Mouse (Mus musculus) kidney, postnatal 14 days (tissue): ENCODE measurements around the gene Gpr31b.
"Not testable (repeated sequence)": the region's sequence is repeated elsewhere in the genome, so short reads cannot be mapped to it uniquely, and the experiment has no call there.

Experiments used
- DNase-seq: peaks from one replicate; pipeline ENCODE4 v3.0.0; 2022; ENCODE audit warnings: mixed read lengths

Gpr31b gene

GRCm38 (mm10) chr17:13052124-13052813 is at the start of gene Gpr31b:
Gene Gpr31b (minus strand): TSS chr17:13052296.
- DNase-seq, result not testable (repeated sequence)

DNA sequence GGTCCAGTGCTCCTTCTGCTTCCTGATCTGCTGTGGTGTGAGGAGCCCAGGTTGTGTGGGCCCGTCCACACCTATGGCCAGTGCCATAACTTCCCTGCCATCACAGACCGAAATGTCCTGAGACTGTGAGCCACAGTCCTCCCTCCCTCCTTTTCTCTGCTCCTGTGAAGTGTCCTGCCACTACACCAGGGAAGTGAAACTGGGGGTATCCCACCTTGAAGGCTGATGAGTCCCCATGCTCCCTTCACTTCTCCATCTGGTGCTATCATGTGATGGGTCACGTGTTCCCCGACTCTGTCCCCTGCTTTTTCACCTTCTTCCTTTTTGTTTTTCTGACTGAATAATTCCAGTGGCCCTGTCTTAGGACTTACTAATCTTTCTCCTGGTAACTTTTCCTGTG is 40.9 kb upstream of the Gpr31b start:
- not testable (repeated sequence) for DNase-seq

DNA sequence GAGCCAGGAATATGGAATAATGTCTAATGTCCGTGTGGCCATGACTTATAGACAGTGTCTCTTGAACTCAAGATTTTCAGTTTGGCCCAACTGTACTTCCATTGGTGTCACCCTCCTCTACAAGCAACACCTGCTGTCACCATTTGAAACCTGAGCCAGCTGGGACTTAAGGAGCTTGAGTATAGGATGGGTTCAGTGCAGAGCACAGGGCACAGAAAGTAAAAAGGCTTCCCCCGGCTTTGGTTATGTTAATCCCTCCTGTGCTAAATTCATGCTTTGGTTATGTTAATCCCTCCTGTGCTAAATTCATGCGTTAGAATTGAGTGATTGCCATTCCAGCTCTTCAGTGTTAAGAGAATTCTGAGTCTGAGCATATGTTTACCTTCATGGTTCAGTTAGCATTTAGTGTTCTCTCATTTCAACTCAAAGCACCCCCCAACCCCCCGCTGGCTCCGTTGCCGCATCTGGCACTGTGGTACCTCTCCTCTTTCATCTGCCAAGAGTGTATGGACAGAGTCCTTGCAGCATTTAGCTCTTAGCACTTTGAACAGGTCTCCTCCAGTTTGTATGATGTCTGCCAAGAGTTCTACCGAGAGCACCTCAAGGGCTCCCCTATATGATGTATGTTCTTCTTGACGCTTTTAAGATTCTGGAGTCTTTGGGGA is 40.1 kb upstream of the Gpr31b start:
- DNase-seq, result not testable (repeated sequence)

GRCm38 (mm10) chr17:13091510-13091909 is 39.4 kb upstream of the Gpr31b start:
- not testable (repeated sequence) for DNase-seq

- DNase-seq, result not testable (repeated sequence)
Observed at GRCm38 (mm10) chr17:13069227-13069626, 17.1 kb upstream of the Gpr31b start.

DNA sequence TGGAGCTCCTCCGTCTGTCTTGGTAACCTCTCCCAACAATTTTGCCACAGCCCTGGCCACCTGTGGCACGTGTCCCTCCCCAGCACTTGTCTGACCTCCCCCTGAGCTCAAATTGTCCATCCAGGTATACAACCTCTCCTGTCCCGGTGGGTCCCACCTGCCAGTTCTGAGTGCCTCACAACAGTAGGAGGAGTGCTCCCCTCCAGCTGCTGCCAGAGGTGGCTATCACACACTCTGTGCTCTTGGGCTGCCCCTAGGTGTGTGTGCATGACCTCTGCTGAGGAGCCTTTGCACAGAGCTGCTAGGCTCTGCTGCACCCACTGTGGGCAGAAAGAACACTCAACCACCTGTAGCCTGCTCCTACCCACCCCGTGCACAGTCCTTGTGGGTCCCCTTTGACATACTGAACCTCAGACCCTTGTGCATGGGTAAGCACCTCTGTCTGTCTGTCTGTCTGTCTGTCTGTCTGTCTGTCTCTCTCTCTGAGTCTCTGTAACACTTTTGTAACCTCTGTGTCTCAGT is 15.8 kb upstream of the Gpr31b start:
- DNase-seq, result not testable (repeated sequence)

- not testable (repeated sequence) for DNase-seq
Observed at GRCm38 (mm10) chr17:13062882-13063281, 10.8 kb upstream of the Gpr31b start.

GRCm38 (mm10) chr17:13060804-13061203 is 8.7 kb upstream of the Gpr31b start, which contains the start of gene Tcp10b:
Gene Tcp10b (plus strand): TSS chr17:13061104.
- DNase-seq, result not testable (repeated sequence)

DNA sequence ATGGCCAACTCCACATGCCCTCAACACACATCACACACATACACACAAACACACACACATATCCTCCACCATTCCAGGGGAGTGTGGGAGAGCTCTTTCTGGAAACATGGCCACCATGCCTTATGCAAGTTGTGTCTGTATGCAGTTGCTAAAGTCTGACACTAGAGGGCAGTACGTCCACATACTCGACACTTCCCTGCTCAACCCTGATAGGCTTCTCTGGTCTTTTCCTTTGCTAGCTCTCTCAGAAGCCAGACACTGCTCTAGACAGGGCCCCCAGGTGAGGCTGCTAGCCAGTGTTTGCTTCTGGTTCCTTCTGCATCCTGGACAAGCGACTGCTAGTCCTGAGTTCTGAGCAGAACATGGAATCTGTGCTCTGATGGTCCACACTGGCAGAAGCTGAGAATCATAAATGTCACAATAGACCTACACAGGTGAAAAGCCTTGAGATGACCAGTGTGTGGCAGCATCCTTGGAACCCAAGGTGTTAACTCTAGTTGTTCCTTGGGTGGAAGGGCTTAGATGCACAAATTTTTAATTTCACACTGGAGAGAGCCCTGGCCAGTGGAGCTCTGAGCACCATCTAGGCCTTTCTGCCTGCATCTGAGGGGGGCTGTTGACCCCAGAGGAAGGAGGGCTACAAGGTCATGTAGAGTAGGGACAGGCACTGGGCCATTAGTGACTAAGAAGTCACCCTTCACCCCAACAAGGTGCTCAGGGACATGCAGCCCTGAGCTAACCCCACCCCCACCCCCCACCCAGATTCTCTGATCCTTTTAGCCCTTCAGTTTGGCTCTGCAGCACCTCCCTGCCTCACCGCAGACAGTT is 8.0 kb downstream of the Gpr31b start:
- DNase-seq, result peak; percentile 40

GRCm38 (mm10) chr17:13036627-13037192 is 15.4 kb downstream of the Gpr31b start:
- not testable (repeated sequence) for DNase-seq

DNA sequence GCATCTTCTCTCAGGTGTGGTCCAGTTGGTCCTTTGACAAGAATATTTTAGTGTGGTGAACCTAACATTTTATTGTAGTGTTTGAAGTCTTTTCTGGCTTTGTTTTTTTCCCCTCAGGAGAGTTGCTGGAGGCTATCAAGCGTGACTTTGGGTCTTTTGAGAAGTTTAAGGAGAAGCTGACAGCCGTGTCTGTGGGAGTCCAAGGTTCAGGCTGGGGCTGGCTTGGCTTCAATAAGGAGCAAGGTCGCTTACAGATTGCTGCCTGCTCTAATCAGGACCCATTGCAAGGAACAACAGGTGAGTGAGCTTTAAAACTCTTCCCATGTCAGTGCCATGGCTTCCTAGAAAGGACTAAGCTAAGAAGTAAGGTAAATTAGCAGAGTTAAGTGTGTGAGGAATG is 38.8 kb downstream of the Gpr31b start:
- peak; percentile 73 for DNase-seq

GRCm38 (mm10) chr17:13009887-13010286 is 42.2 kb downstream of the Gpr31b start:
- DNase-seq, result peak; percentile 60

DNA sequence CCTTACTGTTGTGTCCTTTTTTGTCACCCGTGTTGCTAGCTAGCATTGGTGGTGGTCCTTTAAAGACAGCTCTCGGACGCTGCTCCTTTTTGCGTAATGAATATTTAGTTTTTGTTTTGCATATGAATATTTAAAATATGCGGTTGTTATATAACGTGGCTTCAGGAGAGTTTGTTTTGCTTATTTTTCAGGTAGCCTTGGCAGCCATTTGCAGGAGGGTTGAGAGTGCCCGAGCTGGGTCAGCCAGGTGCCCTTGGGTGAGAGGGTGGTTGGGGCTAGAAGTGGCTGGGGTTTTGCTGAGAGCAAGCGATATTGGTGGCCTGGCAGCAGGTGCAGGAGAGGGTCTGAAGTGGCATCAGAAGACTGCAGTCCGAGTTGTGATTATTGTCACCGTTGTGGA is 43.6 kb downstream of the Gpr31b start:
- peak; percentile 56 for DNase-seq

DNA sequence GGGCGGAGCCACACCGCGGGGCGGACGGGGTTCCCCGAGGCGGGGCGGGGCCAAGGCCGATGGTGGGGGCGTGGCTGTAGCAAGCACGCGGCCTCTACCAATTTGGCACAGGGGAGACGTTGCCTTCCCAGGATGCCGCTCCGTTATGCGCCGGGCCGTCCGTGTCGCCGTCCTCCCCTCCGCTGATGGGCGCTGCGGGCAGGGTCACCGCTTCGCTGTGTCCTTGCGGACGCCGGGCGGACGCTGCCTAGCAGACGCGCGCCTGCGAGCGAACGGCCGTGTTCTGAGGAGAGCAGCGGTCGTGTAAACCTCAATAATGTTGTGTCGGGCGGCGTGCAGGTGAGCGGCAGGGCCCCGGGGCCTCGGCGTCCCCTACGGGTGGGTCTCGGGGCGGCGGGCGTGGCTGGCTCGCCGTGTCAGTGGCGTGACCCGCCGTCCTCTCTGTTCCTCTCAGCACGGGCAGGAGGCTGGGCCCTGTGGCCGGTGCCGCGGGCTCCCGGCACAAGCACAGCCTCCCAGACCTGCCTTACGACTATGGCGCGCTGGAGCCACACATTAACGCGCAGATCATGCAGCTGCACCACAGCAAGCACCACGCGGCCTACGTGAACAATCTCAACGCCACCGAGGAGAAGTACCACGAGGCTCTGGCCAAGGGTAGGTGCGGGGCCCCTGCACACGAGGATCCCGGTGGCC is 44.2 kb downstream of the Gpr31b start:
- peak; percentile 99 for DNase-seq

DNA sequence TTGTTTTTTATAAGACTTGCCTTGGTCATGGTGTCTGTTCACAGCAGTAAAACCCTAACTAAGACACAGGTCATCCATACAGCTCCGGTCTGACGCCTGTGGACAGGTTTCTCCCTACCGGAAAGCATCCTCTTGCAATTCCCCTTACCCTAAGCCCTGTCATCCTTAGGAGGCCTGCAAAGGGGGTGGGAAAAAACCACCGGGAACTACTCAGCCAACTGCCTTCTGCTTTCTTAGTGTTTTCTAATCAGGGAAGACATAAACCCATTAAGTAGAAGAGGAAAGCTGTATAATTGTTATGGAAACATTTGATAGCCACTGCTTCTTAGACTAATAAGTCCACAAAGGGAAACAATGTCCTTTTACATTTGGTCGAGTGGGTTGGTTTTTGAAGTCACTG is 45.1 kb downstream of the Gpr31b start:
- DNase-seq, result no peak

GRCm38 (mm10) chr17:13006546-13006945 is 45.5 kb downstream of the Gpr31b start, which contains the start of gene Sod2:
Gene Sod2 (plus strand): TSS chr17:13006846.
- not testable (repeated sequence) for DNase-seq

DNA sequence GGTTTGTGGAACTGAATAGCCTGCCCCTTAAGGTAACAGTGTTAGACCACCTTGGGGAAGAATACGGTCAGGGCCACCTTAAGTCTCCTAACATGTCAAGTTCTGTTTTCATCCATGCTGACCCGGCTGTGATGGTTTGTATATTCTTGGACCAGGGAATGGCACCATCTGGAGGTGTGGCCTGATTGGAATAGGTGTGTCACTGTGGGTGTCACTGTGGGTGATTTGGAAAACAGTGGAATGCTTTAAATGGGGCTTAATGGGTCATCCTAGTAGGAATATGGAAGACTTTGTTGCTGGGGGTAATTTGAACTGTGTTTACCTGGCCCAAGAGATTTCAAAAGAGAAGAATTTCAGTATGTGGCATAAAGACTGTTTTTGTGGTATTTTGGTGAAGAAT is 47.7 kb downstream of the Gpr31b start:
- not testable (repeated sequence) for DNase-seq

DNA sequence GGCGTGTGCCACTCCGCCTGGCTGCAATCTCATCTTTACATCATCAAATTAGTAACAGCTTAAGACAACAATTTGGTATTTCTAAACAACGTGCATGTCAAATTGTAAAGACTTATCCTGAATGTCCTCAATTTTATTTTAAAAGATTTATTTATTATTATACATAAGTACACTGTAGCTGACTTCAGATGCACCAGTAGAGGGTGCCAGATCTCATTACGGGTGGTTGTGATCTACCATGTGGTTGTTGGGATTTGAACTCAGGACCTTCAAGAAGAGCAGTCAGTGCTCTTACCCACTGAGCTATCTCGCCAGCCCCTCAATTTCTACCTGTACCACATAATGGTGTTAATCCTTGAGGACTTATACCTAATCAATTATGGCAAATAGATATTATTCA is 49.9 kb downstream of the Gpr31b start:
- DNase-seq, result not testable (repeated sequence)
